In the genomic region with DNA sequence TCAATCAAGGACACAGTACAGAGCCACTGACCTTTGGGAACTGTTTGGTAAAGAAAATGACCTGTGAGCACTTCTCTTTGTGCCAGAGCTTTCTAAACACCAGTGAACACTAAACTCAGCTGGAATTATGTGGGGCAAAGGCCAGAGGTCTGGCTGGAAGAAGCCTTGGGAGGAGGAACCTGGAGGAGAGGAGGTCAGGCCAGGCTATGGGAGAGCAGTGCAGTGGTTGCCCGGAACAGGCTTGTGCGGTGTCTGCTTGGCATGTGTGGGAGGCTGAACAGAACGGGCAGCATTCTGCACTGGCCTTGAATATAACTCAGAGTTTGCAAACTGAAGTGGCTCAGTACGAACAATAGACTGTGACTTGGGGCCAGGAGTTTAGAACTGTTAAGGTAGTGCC, we compare ENCODE assay signal across 29 mouse cellular contexts. TPM values are rescaled to one million over a fixed set of nuclear protein-coding genes. Genes with fewer than 3 reads are reported as not detected.
A peak's percentile ranks its signal among the peaks of the same experiment; 100 is the strongest.
DNase-seq lines count a peak whose midpoint lies in the region; ATAC-seq and TF ChIP-seq lines count a peak whose summit lies in the region.
"Had no signal": no experiment of that assay in that cellular context is flagged by ENCODE, and none has a peak within 500 bp of the region (broad histone marks: within the 10 kb centered on the region; RNA-seq: fewer than 3 reads in every experiment).

No protein-coding gene starts in this region.

- H3K27me3 ChIP-seq in kidney, embryonic 14.5 days (ENCODE audit: control insufficient read depth, insufficient read depth, low read length): no peaks in the 10 kb centered on the region
- H3K27me3 ChIP-seq in embryonic facial prominence, embryonic 10.5 days (replicated peaks; ENCODE audit: low read depth, poor library complexity, severe bottlenecking): no peaks in the 10 kb centered on the region
- H3K27me3 ChIP-seq in forebrain, embryonic 10.5 days (ENCODE audit: poor library complexity, severe bottlenecking): no peaks in the 10 kb centered on the region
- H3K27me3 ChIP-seq: heart, embryonic 15.5 days; limb, embryonic 12.5 days; liver, embryonic 12.5 days; lung, embryonic 15.5 days had no signal

- WGBS in kidney, embryonic 14.5 days: 27% methylated on average over 4 of the region's 4 CpGs
- WGBS in embryonic facial prominence, embryonic 10.5 days: 77% methylated on average over 4 of the region's 4 CpGs
- 63% methylated on average over 4 of the region's 4 CpGs for WGBS in lung, adult 2 months
- WGBS in forebrain, embryonic 10.5 days: 88% methylated on average over 4 of the region's 4 CpGs

- TF ChIP-seq POLR2A in lung, adult 2 months (IDR thresholded peaks at IDR 0.05; ENCODE audit: borderline replicate concordance, extremely low read depth, low read depth, low read length): no peak

- H3K4me2 ChIP-seq in kidney, embryonic 14.5 days (replicated peaks; ENCODE audit: low read depth, low read length): no peak overlapping the region
- H3K4me2 ChIP-seq: heart, embryonic 15.5 days; hindbrain, embryonic 14.5 days; limb, embryonic 12.5 days; liver, embryonic 12.5 days; lung, embryonic 15.5 days had no signal

- no peak for TF ChIP-seq CTCF in lung, adult 2 months (IDR thresholded peaks at IDR 0.05; ENCODE audit: insufficient read depth, low read length)

- no peaks in the 10 kb centered on the region for H3K9me3 ChIP-seq in kidney, embryonic 14.5 days (ENCODE audit: control insufficient read depth, low read length)
- H3K9me3 ChIP-seq in embryonic facial prominence, embryonic 10.5 days: no peaks in the 10 kb centered on the region
- no peaks in the 10 kb centered on the region for H3K9me3 ChIP-seq in forebrain, embryonic 10.5 days
- H3K9me3 ChIP-seq: heart, embryonic 15.5 days; limb, embryonic 12.5 days; liver, embryonic 12.5 days; lung, embryonic 15.5 days had no signal

- H3K4me3 ChIP-seq in kidney, embryonic 14.5 days (ENCODE audit: low read length): no peak overlapping the region
- no peak overlapping the region for H3K4me3 ChIP-seq in embryonic facial prominence, embryonic 10.5 days
- H3K4me3 ChIP-seq in lung, adult 2 months (replicated peaks; ENCODE audit: extremely low read depth, low read depth, low read length): no peak overlapping the region
- H3K4me3 ChIP-seq in forebrain, embryonic 10.5 days: no peak overlapping the region
- H3K4me3 ChIP-seq: heart, adult 2 months; heart, embryonic 15.5 days; left cerebral cortex, adult 2 months; limb, embryonic 12.5 days; liver, embryonic 12.5 days; lung, embryonic 15.5 days had no signal

- H3K36me3 ChIP-seq in kidney, embryonic 14.5 days (ENCODE audit: control insufficient read depth, insufficient read depth, low read length): no peaks in the 10 kb centered on the region
- H3K36me3 ChIP-seq in embryonic facial prominence, embryonic 10.5 days (replicated peaks): no peaks in the 10 kb centered on the region
- H3K36me3 ChIP-seq in forebrain, embryonic 10.5 days (replicated peaks): no peaks in the 10 kb centered on the region
- H3K36me3 ChIP-seq: heart, embryonic 15.5 days; limb, embryonic 12.5 days; liver, embryonic 12.5 days; lung, embryonic 15.5 days had no signal

- H3K27ac ChIP-seq in kidney, embryonic 14.5 days (ENCODE audit: low read depth, low read length): no peak overlapping the region
- H3K27ac ChIP-seq in embryonic facial prominence, embryonic 10.5 days (replicated peaks): no peak overlapping the region
- no peak overlapping the region for H3K27ac ChIP-seq in forebrain, embryonic 10.5 days
- H3K27ac ChIP-seq: heart, adult 2 months; heart, embryonic 15.5 days; hindbrain, embryonic 14.5 days; left cerebral cortex, adult 2 months; limb, embryonic 12.5 days; liver, embryonic 12.5 days; lung, embryonic 15.5 days had no signal

- DNase-seq in kidney, adult 18-20 months: peak; percentile 41
- DNase-seq in adipocyte (ENCODE audit: low spot score): peak; percentile 52
- peak; percentile 4 for DNase-seq in embryonic facial prominence, embryonic 10.5 days (ENCODE audit: low spot score)
- DNase-seq in kidney, postnatal 25 days: peak; percentile 50 to 85
- no peak for DNase-seq in lung, adult 2 months
- DNase-seq in forebrain, embryonic 10.5 days (ENCODE audit: extremely low spot score, low spot score): no peak
- DNase-seq: cerebellum, adult 11 months; cerebellum, adult 9-11 months; forebrain, postnatal 0 days; gastrocnemius, postnatal 14 days; heart, adult 2 months; heart, postnatal 4 days; lung, postnatal 4 days; midbrain, embryonic 14.5 days; right cerebral cortex, adult 18-20 months; right cerebral cortex, postnatal 4 days had no signal

- H3K4me1 ChIP-seq in kidney, embryonic 14.5 days (ENCODE audit: control insufficient read depth, insufficient read depth, low read length): no peaks in the 10 kb centered on the region
- H3K4me1 ChIP-seq in embryonic facial prominence, embryonic 10.5 days: peaks cover 15% of the 10 kb centered on the region
- H3K4me1 ChIP-seq in lung, adult 2 months (ENCODE audit: control insufficient read depth, insufficient read depth, low read length): no peaks in the 10 kb centered on the region; the same call in 1 of the 2 replicates
- no peaks in the 10 kb centered on the region for H3K4me1 ChIP-seq in forebrain, embryonic 10.5 days
- H3K4me1 ChIP-seq: heart, embryonic 15.5 days; liver, embryonic 12.5 days had no signal

- ATAC-seq in kidney, embryonic 14.5 days (ENCODE audit: low FRiP score, low TSS enrichment): no peak
- ATAC-seq: activated CD4-positive, CD25-positive, alpha-beta regulatory T cell, adult 4 months; forebrain, postnatal 0 days; inflammation-experienced regulatory T-cells, adult 6 months; liver, embryonic 12.5 days had no signal

- no peak overlapping the region for H3K9ac ChIP-seq in kidney, embryonic 14.5 days (ENCODE audit: low read depth, low read length)
- H3K9ac ChIP-seq: forebrain, postnatal 0 days; heart, embryonic 15.5 days; hindbrain, embryonic 14.5 days; limb, embryonic 12.5 days; liver, embryonic 12.5 days; lung, embryonic 15.5 days had no signal

RNA-seq across cellular contexts. Expression of a gene that starts 16.3 kb away (rescaled TPM):
- 45.2 and 70.4 TPM in 2 replicates for polyA plus RNA-seq in kidney, embryonic 14.5 days (2014; fragmentation: Nextera tagmentation; extraction: Ambion mirVana)
- 30.2 and 32.3 TPM in 2 replicates for polyA plus RNA-seq in embryonic facial prominence, embryonic 10.5 days (2016; fragmentation: Nextera tagmentation; extraction: Ambion mirVana)
- polyA plus RNA-seq in lung, adult 2 months (2012; rRNA removed): 55.2 and 113 TPM in 2 replicates
- 16.4 and 16.6 TPM in 2 replicates for polyA plus RNA-seq in forebrain, embryonic 10.5 days (2016; fragmentation: Nextera tagmentation; extraction: Ambion mirVana)
- polyA plus RNA-seq: activated CD4-positive, CD25-positive, alpha-beta regulatory T cell, adult 4 months; inflammation-experienced regulatory T-cells, adult 6 months had no signal

RNA-seq across cellular contexts. Expression of a gene that starts 32.4 kb away (rescaled TPM):
- polyA plus RNA-seq in kidney, embryonic 14.5 days (2014; fragmentation: Nextera tagmentation; extraction: Ambion mirVana): 2.5 and 3.3 TPM in 2 replicates
- 0.12 TPM in 1 of 2 replicates, not detected in the other for polyA plus RNA-seq in embryonic facial prominence, embryonic 10.5 days (2016; fragmentation: Nextera tagmentation; extraction: Ambion mirVana)
- 0.07 TPM in 1 of 2 replicates, not detected in the other for polyA plus RNA-seq in lung, adult 2 months (2012; rRNA removed)
- 0.10 and 0.24 TPM in 2 replicates for polyA plus RNA-seq in forebrain, embryonic 10.5 days (2016; fragmentation: Nextera tagmentation; extraction: Ambion mirVana)
- polyA plus RNA-seq: activated CD4-positive, CD25-positive, alpha-beta regulatory T cell, adult 4 months; forebrain, postnatal 0 days; heart, adult 2 months; hindbrain, embryonic 14.5 days; inflammation-experienced regulatory T-cells, adult 6 months had no signal

RNA-seq across cellular contexts. Expression of a gene that starts 41.6 kb away (rescaled TPM):
- not detected in 2 replicates for polyA plus RNA-seq in kidney, embryonic 14.5 days (2014; fragmentation: Nextera tagmentation; extraction: Ambion mirVana)
- polyA plus RNA-seq in embryonic facial prominence, embryonic 10.5 days (2016; fragmentation: Nextera tagmentation; extraction: Ambion mirVana): 0.15 TPM in 1 of 2 replicates, not detected in the other
- not detected in 2 replicates for polyA plus RNA-seq in lung, adult 2 months (2012; rRNA removed)
- polyA plus RNA-seq in forebrain, embryonic 10.5 days (2016; fragmentation: Nextera tagmentation; extraction: Ambion mirVana): not detected in 2 replicates
- polyA plus RNA-seq: activated CD4-positive, CD25-positive, alpha-beta regulatory T cell, adult 4 months; embryonic facial prominence, embryonic 11.5 days; forebrain, embryonic 11.5 days; forebrain, postnatal 0 days; heart, adult 2 months; heart, embryonic 15.5 days; hindbrain, embryonic 14.5 days; inflammation-experienced regulatory T-cells, adult 6 months; limb, embryonic 12.5 days; liver, embryonic 12.5 days; lung, embryonic 15.5 days; midbrain, embryonic 14.5 days; neural tube, embryonic 11.5 days; thymus, postnatal 0 days had no signal

Comparison
In these comparisons a context has a peak if more than half of its experiments do, and no peak if none do; other contexts are left out.
1. DNase-seq: peak in kidney, adult 18-20 months (single experiment), adipocyte (single experiment), embryonic facial prominence, embryonic 10.5 days (single experiment) and kidney, postnatal 25 days (2 of 2); none in lung, adult 2 months (single experiment) and forebrain, embryonic 10.5 days (single experiment).